Mouse (Mus musculus) liver, embryonic 13.5 days (tissue): ENCODE results near the gene Lekr1. TPM values are rescaled to one million over a fixed set of nuclear protein-coding genes. Genes with fewer than 3 reads are reported as not detected.

Source experiments
- ATAC-seq: fragments of 200-750 bp; cut with Nextera tagmentation; 2 replicates; pipeline ENCODE4 v1.8.0; 2017; ENCODE audit warnings: low read depth, mild to moderate bottlenecking, moderate number of reproducible peaks, moderate library complexity
- DNase-seq: peaks from one replicate; pipeline ENCODE4 v3.0.0; 2022
- H3K27ac ChIP-seq: fragments of 300-500 bp; sonication (generic); 2 replicates; pipeline ENCODE4 v1.5.1; 2015; ENCODE audit warnings: moderate library complexity, mild to moderate bottlenecking, inconsistent platforms
- H3K27me3 ChIP-seq: fragments of 300-500 bp; sonication (generic); 2 replicates; pipeline ENCODE4 v1.6.1; 2015; ENCODE audit warnings: mild to moderate bottlenecking, inconsistent platforms
- H3K36me3 ChIP-seq: fragments of 300-500 bp; sonication (generic); 2 replicates; pipeline ENCODE4 v1.6.1; 2015; ENCODE audit warnings: mild to moderate bottlenecking, inconsistent platforms
- H3K4me1 ChIP-seq: fragments of 300-500 bp; sonication (generic); replicated peaks from 2 replicates; pipeline ENCODE4 v1.6.1; 2015; ENCODE audit warnings: inconsistent platforms
- H3K4me2 ChIP-seq: fragments of 300-500 bp; sonication (generic); 2 replicates; pipeline ENCODE4 v1.6.1; 2015; ENCODE audit warnings: inconsistent platforms, mild to moderate bottlenecking, moderate library complexity
- H3K4me3 ChIP-seq: fragments of 300-500 bp; sonication (generic); replicated peaks from 2 replicates; pipeline ENCODE4 v1.5.1; 2015; ENCODE audit warnings: mild to moderate bottlenecking, inconsistent platforms
- H3K9ac ChIP-seq: fragments of 300-500 bp; sonication (generic); 2 replicates; pipeline ENCODE4 v1.6.1; 2015; ENCODE audit warnings: mild to moderate bottlenecking, inconsistent platforms
- H3K9me3 ChIP-seq: fragments of 300-500 bp; sonication (generic); replicated peaks from 2 replicates; pipeline ENCODE4 v1.6.1; 2016; ENCODE audit warnings: inconsistent platforms
- WGBS: fragments of 180-500 bp; shearing (Covaris S2); methylation state at CpG from one replicate; pipeline ENCODE4 v1.1.7; 2015; ENCODE audit not compliant: insufficient replicate concordance; 5-methylcytosine and 5-hydroxymethylcytosine counted together
- polyA plus RNA-seq: library from polyadenylated mRNA; unstranded; fragments of >200 nt; fragmentation: Nextera tagmentation; extraction: Ambion mirVana; gene quantifications from 2 replicates; pipeline ENCODE4 v1.2.1, GENCODE M21; 2015

Lekr1 gene
- polyA plus RNA-seq, 1 experiment from 2014 or later = 1.3 TPM

- H3K27ac ChIP-seq = no peak overlapping the region
- H3K9ac ChIP-seq = no peak overlapping the region
- no peak for ATAC-seq
- H3K27me3 ChIP-seq = no peaks in the 10 kb centered on the region
- no peaks in the 10 kb centered on the region for H3K9me3 ChIP-seq
- H3K4me3 ChIP-seq = no peak overlapping the region
- H3K36me3 ChIP-seq = no peaks in the 10 kb centered on the region
- no peak for DNase-seq
- H3K4me1 ChIP-seq = no peaks in the 10 kb centered on the region
- WGBS = 49% methylated on average over 3 of the region's 3 CpGs
- no peak overlapping the region for H3K4me2 ChIP-seq
Observed at GRCm38 (mm10) chr3:65824886-65825285, 158.9 kb downstream of the Lekr1 start.

- WGBS = 72% methylated on average over 6 of the region's 6 CpGs
- DNase-seq = no peak
- no peak for ATAC-seq
Observed at GRCm38 (mm10) chr3:65826716-65827115, 160.7 kb downstream of the Lekr1 start.

GRCm38 (mm10) chr3:65827400-65827799 lies 161.4 kb downstream of the Lekr1 start:
- Histone ChIP-seq H3K4me2 (no peak overlapping the region), H3K9me3 (no peaks in the 10 kb centered on the region), H3K9ac (no peak overlapping the region), H3K4me1 (0 out of 2 replicates have a peak, but pooled peaks cover 3% of the 10 kb centered on the region), H3K4me3 (no peak overlapping the region), H3K27ac (no peak overlapping the region), H3K36me3 (no peaks in the 10 kb centered on the region), H3K27me3 (0 out of 2 replicates have a peak, but pooled peaks cover 2% of the 10 kb centered on the region)
- 68% methylated on average over 5 of the region's 5 CpGs for WGBS
- no peak for ATAC-seq
- DNase-seq = no peak

More at GRCm38 (mm10) chr3:65826716-65827115, 160.7 kb downstream of the Lekr1 start:
- H3K4me1 ChIP-seq = 0 out of 2 replicates have a peak, but pooled peaks cover 3% of the 10 kb centered on the region
- H3K36me3 ChIP-seq = no peaks in the 10 kb centered on the region
- no peak overlapping the region for H3K27ac ChIP-seq
- no peak overlapping the region for H3K4me3 ChIP-seq
- H3K9ac ChIP-seq = no peak overlapping the region
- H3K27me3 ChIP-seq = 0 out of 2 replicates have a peak, but pooled peaks cover 2% of the 10 kb centered on the region
- no peaks in the 10 kb centered on the region for H3K9me3 ChIP-seq
- no peak overlapping the region for H3K4me2 ChIP-seq

GRCm38 (mm10) chr3:65828020-65828419 lies 162.0 kb downstream of the Lekr1 start:
- no peaks in the 10 kb centered on the region for H3K36me3 ChIP-seq
- DNase-seq = no peak
- H3K9me3 ChIP-seq = no peaks in the 10 kb centered on the region
- no peak overlapping the region for H3K4me3 ChIP-seq
- no peak overlapping the region for H3K4me2 ChIP-seq
- WGBS = 30% methylated on average over 3 of the region's 3 CpGs
- H3K27ac ChIP-seq = no peak overlapping the region
- 0 out of 2 replicates have a peak, but pooled peaks cover 2% of the 10 kb centered on the region for H3K27me3 ChIP-seq
- H3K9ac ChIP-seq = no peak overlapping the region
- no peak for ATAC-seq
- H3K4me1 ChIP-seq = 0 out of 2 replicates have a peak, but pooled peaks cover 3% of the 10 kb centered on the region

GRCm38 (mm10) chr3:65829230-65829629 lies 163.2 kb downstream of the Lekr1 start:
- H3K27ac ChIP-seq = no peak overlapping the region
- 0 out of 2 replicates have a peak, but pooled peaks cover 3% of the 10 kb centered on the region for H3K4me1 ChIP-seq
- WGBS = 37% methylated on average over 7 of the region's 7 CpGs
- H3K36me3 ChIP-seq = no peaks in the 10 kb centered on the region
- no peak overlapping the region for H3K9ac ChIP-seq
- DNase-seq = no peak
- H3K4me3 ChIP-seq = no peak overlapping the region
- 0 out of 2 replicates have a peak, but pooled peaks cover 2% of the 10 kb centered on the region for H3K27me3 ChIP-seq
- no peaks in the 10 kb centered on the region for H3K9me3 ChIP-seq
- no peak overlapping the region for H3K4me2 ChIP-seq
- no peak for ATAC-seq

GRCm38 (mm10) chr3:65829943-65830483 lies 164.0 kb downstream of the Lekr1 start:
- H3K27ac ChIP-seq = no peak overlapping the region
- ATAC-seq (no peak), DNase-seq (no peak)
- H3K9ac ChIP-seq = no peak overlapping the region
- no peaks in the 10 kb centered on the region for H3K36me3 ChIP-seq
- 0 out of 2 replicates have a peak, but pooled peaks cover 2% of the 10 kb centered on the region for H3K27me3 ChIP-seq
- H3K4me3 ChIP-seq = no peak overlapping the region
- H3K4me2 ChIP-seq = no peak overlapping the region
- 45% methylated on average over 7 of the region's 7 CpGs for WGBS
- no peaks in the 10 kb centered on the region for H3K9me3 ChIP-seq
- 0 out of 2 replicates have a peak, but pooled peaks cover 3% of the 10 kb centered on the region for H3K4me1 ChIP-seq

- H3K4me2 ChIP-seq = no peak overlapping the region
- no peaks in the 10 kb centered on the region for H3K36me3 ChIP-seq
- WGBS = 26% methylated on average over 16 of the region's 16 CpGs
- no peak for DNase-seq
- H3K9ac ChIP-seq = no peak overlapping the region
- H3K4me3 ChIP-seq = no peak overlapping the region
- no peaks in the 10 kb centered on the region for H3K9me3 ChIP-seq
- 0 out of 2 replicates have a peak, but pooled peaks cover 2% of the 10 kb centered on the region for H3K27me3 ChIP-seq
- no peak for ATAC-seq
- no peak overlapping the region for H3K27ac ChIP-seq
- H3K4me1 ChIP-seq = 0 out of 2 replicates have a peak, but pooled peaks cover 3% of the 10 kb centered on the region
Observed at GRCm38 (mm10) chr3:65830801-65831200, 164.8 kb downstream of the Lekr1 start.

- no peak for ATAC-seq
- H3K4me1 ChIP-seq = 0 out of 2 replicates have a peak, but pooled peaks cover 3% of the 10 kb centered on the region
- H3K4me2 ChIP-seq = no peak overlapping the region
- DNase-seq = no peak
- H3K9ac ChIP-seq = no peak overlapping the region
- no peak overlapping the region for H3K27ac ChIP-seq
- WGBS = 31% methylated on average over 7 of the region's 7 CpGs
- H3K9me3 ChIP-seq = no peaks in the 10 kb centered on the region
- H3K4me3 ChIP-seq = no peak overlapping the region
- H3K36me3 ChIP-seq = no peaks in the 10 kb centered on the region
- 0 out of 2 replicates have a peak, but pooled peaks cover 2% of the 10 kb centered on the region for H3K27me3 ChIP-seq
Observed at GRCm38 (mm10) chr3:65832398-65832797, 166.4 kb downstream of the Lekr1 start.

GRCm38 (mm10) chr3:65836435-65836834 lies 170.4 kb downstream of the Lekr1 start:
- no peak for ATAC-seq

GRCm38 (mm10) chr3:65839664-65840063 lies 173.6 kb downstream of the Lekr1 start:
- H3K36me3 ChIP-seq = no peaks in the 10 kb centered on the region
- H3K27me3 ChIP-seq = no peaks in the 10 kb centered on the region
- no peak overlapping the region for H3K4me3 ChIP-seq
- H3K4me2 ChIP-seq = no peak overlapping the region
- H3K9me3 ChIP-seq = no peaks in the 10 kb centered on the region
- DNase-seq (no peak), ATAC-seq (no peak)
- 0 out of 2 replicates have a peak, but pooled peaks cover 3% of the 10 kb centered on the region for H3K4me1 ChIP-seq
- H3K27ac ChIP-seq = no peak overlapping the region
- no peak overlapping the region for H3K9ac ChIP-seq

More at GRCm38 (mm10) chr3:65836435-65836834, 170.4 kb downstream of the Lekr1 start:
- no peak overlapping the region for H3K27ac ChIP-seq
- H3K4me2 ChIP-seq = no peak overlapping the region
- H3K36me3 ChIP-seq = no peaks in the 10 kb centered on the region
- no peaks in the 10 kb centered on the region for H3K4me1 ChIP-seq
- H3K4me3 ChIP-seq = no peak overlapping the region
- no peak for DNase-seq
- H3K9ac ChIP-seq = no peak overlapping the region
- 84% methylated on average over 5 of the region's 5 CpGs for WGBS
- no peaks in the 10 kb centered on the region for H3K9me3 ChIP-seq
- H3K27me3 ChIP-seq = no peaks in the 10 kb centered on the region

GRCm38 (mm10) chr3:65841175-65841574 lies 175.1 kb downstream of the Lekr1 start:
- no peak for DNase-seq
- Histone ChIP-seq H3K4me1 (0 out of 2 replicates have a peak, but pooled peaks cover 3% of the 10 kb centered on the region), H3K4me2 (no peak overlapping the region), H3K36me3 (no peaks in the 10 kb centered on the region), H3K4me3 (no peak overlapping the region), H3K9ac (no peak overlapping the region), H3K9me3 (no peaks in the 10 kb centered on the region), H3K27me3 (no peaks in the 10 kb centered on the region), H3K27ac (no peak overlapping the region)
- no peak for ATAC-seq
- WGBS = 72% methylated on average over 8 of the region's 8 CpGs
